Mouse (Mus musculus): ENCODE measurements around the gene Pard3. TPM values are rescaled to one million over a fixed set of nuclear protein-coding genes. Genes with fewer than 3 reads are reported as not detected.
A peak's percentile ranks its signal among the peaks of the same experiment; 100 is the strongest.

The Pard3 gene
- polyA plus RNA-seq, 1 experiment from 2014 or later: 16.5 TPM

DNA sequence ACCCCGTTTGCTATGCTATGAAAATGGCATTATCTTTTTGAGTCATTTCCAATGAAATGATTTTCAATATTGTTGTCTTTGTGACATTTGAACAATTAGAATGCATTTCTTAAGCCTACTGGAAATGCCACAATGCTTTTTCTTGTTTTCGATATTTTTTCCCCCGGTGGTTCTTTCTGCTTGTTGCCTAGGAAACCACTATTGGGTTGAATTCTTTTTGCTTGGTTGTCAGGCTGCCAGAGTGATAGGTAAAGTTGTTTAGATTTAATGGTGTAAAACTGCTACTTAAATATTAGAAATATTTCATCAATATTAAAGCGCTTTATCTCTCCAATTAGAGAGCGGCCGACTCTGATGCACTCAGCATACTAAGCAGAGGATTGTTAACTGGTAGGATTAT lies 230.4 kb downstream of the Pard3 start:
- Histone ChIP-seq H3K4me3 (ENCODE audit: low read depth, low read length) (no peak overlapping the region), H3K9me3 (replicated peaks; ENCODE audit: control insufficient read depth, low read length) (no peaks in the 10 kb centered on the region), H3K27me3 (replicated peaks; ENCODE audit: control insufficient read depth, insufficient read depth, low read length) (no peaks in the 10 kb centered on the region), H3K36me3 (ENCODE audit: control insufficient read depth, insufficient read depth, low read length) (no peaks in the 10 kb centered on the region), H3K9ac (ENCODE audit: low read length) (no peak overlapping the region), H3K4me2 (ENCODE audit: low read length) (no peak overlapping the region), H3K27ac (ENCODE audit: low read depth, low read length) (no peak overlapping the region), H3K4me1 (ENCODE audit: control insufficient read depth, insufficient read depth, low read length) (peaks cover 4% of the 10 kb centered on the region; the same call in 1 of the 2 replicates)
- WGBS: 72% methylated on average over 6 of the region's 6 CpGs
- DNase-seq (ENCODE audit: low spot score) (peak; percentile 58), ATAC-seq (no peak)

DNA sequence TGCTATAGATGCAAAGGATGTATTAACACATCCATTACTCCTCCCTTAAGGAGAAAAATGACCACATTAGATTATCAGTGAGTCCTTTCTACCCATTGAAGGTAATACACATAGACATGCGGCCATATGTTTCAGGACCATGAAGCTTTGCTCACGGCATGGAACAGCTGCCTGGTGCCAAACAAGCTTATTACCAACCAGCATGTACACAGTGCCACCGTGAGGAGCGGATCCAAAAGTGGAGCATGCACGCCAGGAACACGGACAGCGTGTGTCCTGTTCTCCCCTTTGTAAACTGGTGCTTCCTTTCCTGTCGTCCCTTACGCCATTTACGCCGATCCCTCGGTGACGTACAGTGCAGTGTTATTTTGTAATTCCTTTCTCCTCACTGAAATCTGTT lies 232.2 kb downstream of the Pard3 start:
- no peak overlapping the region for H3K4me2 ChIP-seq (ENCODE audit: low read length)
- H3K9me3 ChIP-seq (replicated peaks; ENCODE audit: control insufficient read depth, low read length): no peaks in the 10 kb centered on the region
- H3K4me3 ChIP-seq (ENCODE audit: low read depth, low read length): no peak overlapping the region
- no peaks in the 10 kb centered on the region for H3K27me3 ChIP-seq (replicated peaks; ENCODE audit: control insufficient read depth, insufficient read depth, low read length)
- H3K4me1 ChIP-seq (ENCODE audit: control insufficient read depth, insufficient read depth, low read length): peaks cover 4% of the 10 kb centered on the region; the same call in 1 of the 2 replicates
- DNase-seq (ENCODE audit: low spot score) (no peak), ATAC-seq (no peak)
- 90% methylated on average over 13 of the region's 13 CpGs for WGBS
- no peak overlapping the region for H3K27ac ChIP-seq (ENCODE audit: low read depth, low read length)
- no peaks in the 10 kb centered on the region for H3K36me3 ChIP-seq (ENCODE audit: control insufficient read depth, insufficient read depth, low read length)
- H3K9ac ChIP-seq (ENCODE audit: low read length): no peak overlapping the region

DNA sequence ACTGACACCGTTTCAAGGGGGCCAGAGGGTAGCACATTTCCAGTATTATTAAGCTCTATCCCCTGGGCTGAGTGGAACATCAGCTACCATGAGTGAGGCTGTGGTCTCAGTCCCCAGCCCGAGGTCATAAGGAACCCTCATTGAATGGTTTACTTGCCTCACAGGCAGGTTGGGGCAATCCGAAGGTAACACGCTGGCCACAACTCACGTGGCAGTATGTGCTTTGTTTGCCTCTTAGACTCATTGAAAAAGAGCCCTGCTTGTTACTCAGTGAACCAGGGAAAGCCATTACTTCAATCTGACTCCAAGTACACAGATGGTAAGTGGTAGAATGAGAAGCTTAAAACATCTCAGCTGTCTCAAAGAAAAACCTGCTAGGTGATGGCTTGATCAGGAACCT lies 236.8 kb downstream of the Pard3 start:
- no peak overlapping the region for H3K4me2 ChIP-seq (ENCODE audit: low read length)
- H3K27ac ChIP-seq (ENCODE audit: low read depth, low read length): no peak overlapping the region
- H3K9me3 ChIP-seq (replicated peaks; ENCODE audit: control insufficient read depth, low read length): no peaks in the 10 kb centered on the region
- no peak for DNase-seq (ENCODE audit: low spot score)
- H3K4me3 ChIP-seq (ENCODE audit: low read depth, low read length): no peak overlapping the region
- no peak overlapping the region for H3K9ac ChIP-seq (ENCODE audit: low read length)
- no peaks in the 10 kb centered on the region for H3K36me3 ChIP-seq (ENCODE audit: control insufficient read depth, insufficient read depth, low read length)
- WGBS: 89% methylated on average over 5 of the region's 5 CpGs
- no peak for ATAC-seq
- no peaks in the 10 kb centered on the region for H3K4me1 ChIP-seq (ENCODE audit: control insufficient read depth, insufficient read depth, low read length)
- H3K27me3 ChIP-seq (replicated peaks; ENCODE audit: control insufficient read depth, insufficient read depth, low read length): no peaks in the 10 kb centered on the region

DNA sequence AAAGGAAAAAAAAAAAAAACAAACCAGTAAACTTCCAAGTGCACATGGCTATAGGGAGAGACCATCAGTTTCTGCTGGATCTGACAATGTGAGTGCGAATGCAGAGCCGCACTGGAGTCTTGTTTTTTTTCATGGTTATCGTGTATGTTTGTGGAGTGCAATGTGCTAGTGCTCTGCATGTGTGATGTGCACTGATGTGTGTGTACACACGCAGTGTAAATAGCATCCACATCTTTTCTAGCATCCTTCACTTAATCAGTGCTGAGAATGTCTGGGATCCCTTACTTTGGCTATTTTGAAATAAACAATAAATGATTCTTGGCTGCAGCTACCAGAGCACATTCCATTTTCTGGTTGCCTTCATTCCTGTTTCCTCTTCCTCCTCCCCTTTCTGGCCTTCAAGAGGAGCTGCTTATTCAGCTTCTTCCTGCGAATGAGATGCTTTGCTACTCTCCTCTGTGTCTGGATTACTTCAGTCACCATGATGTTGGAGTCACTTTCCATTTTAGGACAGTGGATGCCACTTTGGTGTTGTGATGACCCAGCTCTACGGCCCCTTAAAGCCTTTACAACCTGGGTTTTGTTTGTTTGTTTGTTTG lies 239.3 kb downstream of the Pard3 start:
- no peak for ATAC-seq
- no peak overlapping the region for H3K4me3 ChIP-seq (ENCODE audit: low read depth, low read length)
- H3K9me3 ChIP-seq (replicated peaks; ENCODE audit: control insufficient read depth, low read length): no peaks in the 10 kb centered on the region
- no peak for DNase-seq (ENCODE audit: low spot score)
- no peaks in the 10 kb centered on the region for H3K27me3 ChIP-seq (replicated peaks; ENCODE audit: control insufficient read depth, insufficient read depth, low read length)
- 88% methylated on average over 6 of the region's 6 CpGs for WGBS
- no peak overlapping the region for H3K4me2 ChIP-seq (ENCODE audit: low read length)
- H3K36me3 ChIP-seq (ENCODE audit: control insufficient read depth, insufficient read depth, low read length): no peaks in the 10 kb centered on the region
- no peaks in the 10 kb centered on the region for H3K4me1 ChIP-seq (ENCODE audit: control insufficient read depth, insufficient read depth, low read length)
- H3K9ac ChIP-seq (ENCODE audit: low read length): no peak overlapping the region
- H3K27ac ChIP-seq (ENCODE audit: low read depth, low read length): no peak overlapping the region

DNA sequence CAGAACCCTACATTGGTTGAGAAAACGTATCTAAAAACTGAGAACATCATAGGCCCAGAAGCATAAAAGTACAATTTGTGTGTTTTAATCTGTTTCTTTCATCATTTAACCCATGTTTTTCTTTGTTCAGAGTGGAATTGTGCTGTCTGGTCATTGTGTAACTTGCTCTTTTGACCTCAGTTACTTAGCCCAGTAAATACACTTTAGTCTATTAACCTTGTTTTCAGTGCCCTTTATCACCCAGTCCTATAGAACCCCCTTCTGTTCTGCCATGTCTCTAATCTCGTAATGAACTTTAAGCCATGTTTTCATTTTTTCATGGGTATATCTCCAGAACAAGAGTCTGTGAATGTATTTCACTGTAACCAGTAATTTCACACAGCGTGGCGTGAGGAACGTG lies 243.3 kb downstream of the Pard3 start:
- Histone ChIP-seq H3K9ac (ENCODE audit: low read length) (no peak overlapping the region), H3K4me1 (ENCODE audit: control insufficient read depth, insufficient read depth, low read length) (peaks cover 3% of the 10 kb centered on the region; the same call in 1 of the 2 replicates), H3K4me3 (ENCODE audit: low read depth, low read length) (no peak overlapping the region), H3K27me3 (replicated peaks; ENCODE audit: control insufficient read depth, insufficient read depth, low read length) (no peaks in the 10 kb centered on the region), H3K36me3 (ENCODE audit: control insufficient read depth, insufficient read depth, low read length) (no peaks in the 10 kb centered on the region), H3K27ac (ENCODE audit: low read depth, low read length) (no peak overlapping the region), H3K9me3 (replicated peaks; ENCODE audit: control insufficient read depth, low read length) (no peaks in the 10 kb centered on the region), H3K4me2 (ENCODE audit: low read length) (no peak overlapping the region)
- WGBS: 81% methylated on average over 5 of the region's 5 CpGs
- DNase-seq (ENCODE audit: low spot score) (no peak), ATAC-seq (no peak)

DNA sequence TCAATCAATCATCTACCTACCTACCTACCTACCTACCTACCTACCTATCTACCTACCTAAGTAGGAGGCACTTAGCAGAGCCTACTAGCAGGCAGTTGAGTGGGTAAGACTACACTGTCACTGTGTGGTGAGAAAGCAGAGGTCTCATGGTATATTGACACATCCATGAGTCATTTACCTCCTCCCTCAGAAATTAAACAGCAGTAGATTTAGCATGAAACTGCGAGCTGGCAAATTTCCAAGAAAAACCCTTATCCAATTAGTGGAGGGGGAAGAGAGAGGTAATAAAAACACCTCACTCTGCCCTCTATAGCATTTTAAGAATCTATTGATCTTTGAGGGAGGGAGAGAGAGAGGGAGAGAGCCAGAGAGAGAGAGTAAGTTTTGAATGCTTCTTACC lies 245.7 kb downstream of the Pard3 start:
- ATAC-seq (no peak), DNase-seq (ENCODE audit: low spot score) (no peak)
- H3K9ac ChIP-seq (ENCODE audit: low read length): no peak overlapping the region
- H3K4me1 ChIP-seq (ENCODE audit: control insufficient read depth, insufficient read depth, low read length): peaks cover 3% of the 10 kb centered on the region; the same call in 1 of the 2 replicates
- H3K36me3 ChIP-seq (ENCODE audit: control insufficient read depth, insufficient read depth, low read length): no peaks in the 10 kb centered on the region
- no peaks in the 10 kb centered on the region for H3K27me3 ChIP-seq (replicated peaks; ENCODE audit: control insufficient read depth, insufficient read depth, low read length)
- H3K4me2 ChIP-seq (ENCODE audit: low read length): no peak overlapping the region
- WGBS: 60% methylated on average over 1 of the region's 1 CpGs
- no peak overlapping the region for H3K4me3 ChIP-seq (ENCODE audit: low read depth, low read length)
- no peak overlapping the region for H3K27ac ChIP-seq (ENCODE audit: low read depth, low read length)
- H3K9me3 ChIP-seq (replicated peaks; ENCODE audit: control insufficient read depth, low read length): no peaks in the 10 kb centered on the region

DNA sequence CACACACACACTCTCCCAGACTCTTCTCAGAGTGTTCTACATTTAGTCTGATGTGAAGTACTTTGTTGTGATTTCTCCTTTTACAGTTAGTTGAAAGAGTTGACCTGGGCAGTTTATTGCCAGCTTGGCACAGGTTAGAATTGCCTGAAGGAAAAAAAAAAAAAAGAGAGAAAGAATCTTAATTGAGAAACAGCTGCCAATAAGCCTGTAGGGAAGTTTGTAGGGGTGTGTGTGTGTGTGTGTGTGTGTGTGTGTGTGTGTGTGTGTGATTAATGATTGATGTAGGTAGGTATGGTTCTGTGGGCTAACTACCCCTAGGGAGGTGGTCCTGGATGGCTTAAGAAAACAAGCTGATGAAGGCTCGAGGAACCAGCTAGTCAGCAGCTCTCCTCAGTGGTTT lies 252.1 kb downstream of the Pard3 start:
- no peak for ATAC-seq
- Histone ChIP-seq H3K27me3 (replicated peaks; ENCODE audit: control insufficient read depth, insufficient read depth, low read length) (no peaks in the 10 kb centered on the region), H3K4me2 (ENCODE audit: low read length) (no peak overlapping the region), H3K36me3 (ENCODE audit: control insufficient read depth, insufficient read depth, low read length) (no peaks in the 10 kb centered on the region), H3K9me3 (replicated peaks; ENCODE audit: control insufficient read depth, low read length) (no peaks in the 10 kb centered on the region), H3K4me3 (ENCODE audit: low read depth, low read length) (no peak overlapping the region), H3K9ac (ENCODE audit: low read length) (no peak overlapping the region), H3K4me1 (ENCODE audit: control insufficient read depth, insufficient read depth, low read length) (no peaks in the 10 kb centered on the region; the same call in 1 of the 2 replicates), H3K27ac (ENCODE audit: low read depth, low read length) (no peak overlapping the region)
- 47% methylated on average over 1 of the region's 1 CpGs for WGBS
- DNase-seq (ENCODE audit: low spot score): no peak

DNA sequence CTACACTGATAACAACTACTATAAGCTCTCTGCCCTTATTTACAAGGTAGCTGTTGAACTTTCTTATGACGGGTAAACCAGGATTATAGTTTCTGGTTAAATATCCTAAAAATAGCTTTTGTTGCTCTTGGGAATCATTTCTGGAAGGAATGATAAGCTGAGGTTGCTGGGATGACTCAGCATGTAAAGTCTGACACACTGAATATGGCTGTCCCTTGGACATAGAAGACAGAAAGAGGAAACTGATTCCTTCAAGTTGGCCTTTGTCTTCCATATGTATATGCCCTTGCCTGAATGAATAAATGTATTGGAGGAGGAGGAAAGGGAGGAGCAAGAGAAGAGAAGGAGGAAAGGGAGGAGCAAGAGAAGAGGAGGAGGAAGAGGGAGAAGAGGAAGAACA lies 254.2 kb downstream of the Pard3 start:
- H3K9me3 ChIP-seq (replicated peaks; ENCODE audit: control insufficient read depth, low read length): no peaks in the 10 kb centered on the region
- WGBS: 93% methylated on average over 1 of the region's 1 CpGs
- no peak overlapping the region for H3K9ac ChIP-seq (ENCODE audit: low read length)
- no peaks in the 10 kb centered on the region for H3K36me3 ChIP-seq (ENCODE audit: control insufficient read depth, insufficient read depth, low read length)
- H3K27ac ChIP-seq (ENCODE audit: low read depth, low read length): no peak overlapping the region
- H3K27me3 ChIP-seq (replicated peaks; ENCODE audit: control insufficient read depth, insufficient read depth, low read length): no peaks in the 10 kb centered on the region
- H3K4me3 ChIP-seq (ENCODE audit: low read depth, low read length): no peak overlapping the region
- DNase-seq (ENCODE audit: low spot score) (no peak), ATAC-seq (no peak)
- H3K4me2 ChIP-seq (ENCODE audit: low read length): no peak overlapping the region
- no peaks in the 10 kb centered on the region; the same call in 1 of the 2 replicates for H3K4me1 ChIP-seq (ENCODE audit: control insufficient read depth, insufficient read depth, low read length)

DNA sequence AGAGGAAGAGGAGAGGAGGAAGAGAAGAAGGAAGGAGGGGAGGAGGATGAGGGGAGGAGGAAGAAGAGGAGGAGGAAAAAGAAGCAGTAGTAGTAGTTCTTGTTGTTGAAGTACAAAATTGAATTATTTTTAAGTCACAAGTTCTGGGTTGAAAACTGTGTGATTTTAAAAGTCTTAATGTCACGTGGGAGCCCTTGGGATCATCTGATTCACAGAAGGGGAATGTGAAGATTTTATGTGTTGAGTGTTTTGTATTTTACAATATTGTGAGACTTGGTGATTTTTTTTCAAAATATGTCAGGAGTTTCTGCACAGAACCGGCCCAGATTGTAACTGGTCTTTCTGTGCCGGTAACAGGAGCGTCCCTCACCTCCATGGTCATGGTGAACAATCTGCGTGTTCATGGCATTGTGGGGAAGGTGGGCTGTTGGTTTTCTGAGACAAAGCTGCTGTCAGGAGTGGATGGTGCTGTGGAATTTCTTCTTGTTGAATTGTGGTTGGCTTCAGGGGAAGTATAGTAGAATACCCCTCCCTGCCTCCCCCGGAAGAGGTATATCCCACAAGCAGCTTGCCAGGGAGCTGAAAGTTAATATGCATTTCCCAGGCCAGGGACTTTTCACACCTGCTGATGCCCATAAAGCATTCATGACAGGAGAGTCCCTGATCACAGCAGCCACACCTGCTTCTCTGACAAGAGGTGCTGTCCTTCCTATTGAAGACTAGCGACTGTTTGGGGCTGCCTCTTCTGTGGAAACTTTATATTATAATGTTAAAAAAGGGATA lies 254.9 kb downstream of the Pard3 start:
- H3K4me3 ChIP-seq (ENCODE audit: low read depth, low read length): no peak overlapping the region
- 90% methylated on average over 7 of the region's 7 CpGs for WGBS
- no peaks in the 10 kb centered on the region; the same call in 1 of the 2 replicates for H3K4me1 ChIP-seq (ENCODE audit: control insufficient read depth, insufficient read depth, low read length)
- no peaks in the 10 kb centered on the region for H3K9me3 ChIP-seq (replicated peaks; ENCODE audit: control insufficient read depth, low read length)
- no peak for ATAC-seq
- H3K27ac ChIP-seq (ENCODE audit: low read depth, low read length): no peak overlapping the region
- no peak overlapping the region for H3K4me2 ChIP-seq (ENCODE audit: low read length)
- DNase-seq (ENCODE audit: low spot score): no peak
- no peaks in the 10 kb centered on the region for H3K36me3 ChIP-seq (ENCODE audit: control insufficient read depth, insufficient read depth, low read length)
- no peaks in the 10 kb centered on the region for H3K27me3 ChIP-seq (replicated peaks; ENCODE audit: control insufficient read depth, insufficient read depth, low read length)
- H3K9ac ChIP-seq (ENCODE audit: low read length): no peak overlapping the region

Data from forebrain, embryonic 14.5 days (tissue).